Mouse (Mus musculus) embryonic fibroblast, embryonic 13.5 days (primary cell): ENCODE results near the gene Dapk1.

Experiments used
- CTCF ChIP-seq: IDR thresholded peaks from 2 replicates; pipeline ENCODE4 v1.5.1; 2011; ENCODE audit warnings: mild to moderate bottlenecking, control low read depth, low read length, moderate library complexity, borderline replicate concordance; ENCODE audit not compliant: insufficient read depth
- POLR2A ChIP-seq: IDR thresholded peaks from 2 replicates; pipeline ENCODE4 v1.6.1; 2011; ENCODE audit warnings: low read depth, mild to moderate bottlenecking, control low read depth, low read length, moderate library complexity

DNA sequence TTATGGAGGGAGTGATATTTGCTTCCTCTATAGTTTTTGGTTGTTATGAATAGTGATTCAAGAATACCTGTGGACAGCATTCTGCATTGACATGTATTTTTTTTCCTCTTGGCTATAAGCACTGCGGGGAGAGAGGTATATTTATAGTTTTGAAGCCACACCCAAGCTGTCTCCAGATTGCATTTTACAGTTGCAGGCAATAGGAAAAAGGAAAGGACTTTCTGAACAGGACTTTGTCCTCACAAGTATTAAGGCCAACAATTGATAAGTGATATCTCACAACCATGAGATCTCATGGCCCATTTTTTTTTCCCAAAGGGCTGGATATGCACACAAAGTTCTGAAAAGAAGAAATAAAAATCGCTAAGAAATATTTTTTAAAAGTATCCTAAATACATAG is 207.9 kb downstream of the Dapk1 start:
- TF ChIP-seq CTCF (no peak), POLR2A (no peak)
